Mouse (Mus musculus): ENCODE measurements around the gene Mybl2. TPM values are rescaled to one million over a fixed set of nuclear protein-coding genes. Genes with fewer than 3 reads are reported as not detected.

Gene Mybl2
- polyA plus RNA-seq, 1 experiment: 10.5 TPM

DNA sequence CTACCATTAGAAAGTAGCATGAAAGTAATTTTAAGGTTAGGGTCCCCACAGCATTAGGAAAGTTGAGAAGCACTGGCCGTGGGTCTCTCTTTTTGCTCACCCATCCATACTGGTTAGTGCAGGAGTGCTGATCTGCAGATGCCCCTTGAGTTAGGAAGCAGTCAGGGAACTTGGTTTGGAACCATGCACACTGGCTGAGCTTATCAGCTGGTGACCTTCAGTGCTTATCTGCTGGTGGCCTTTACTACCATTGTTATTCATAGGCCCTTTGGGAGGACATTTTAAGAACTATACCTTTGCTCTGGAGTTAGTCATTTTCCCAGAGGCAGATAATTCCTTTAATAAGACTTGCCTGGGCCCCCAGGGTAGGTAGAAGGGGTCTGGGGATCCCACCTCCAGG is 12.7 kb downstream of the Mybl2 start:
- DNase-seq (ENCODE audit: low read depth, low spot score): no peak
- WGBS: 92% methylated on average over 1 of the region's 1 CpGs

GRCm38 (mm10) chr2:163070213-163070612 is 15.7 kb downstream of the Mybl2 start:
- no peak for DNase-seq (ENCODE audit: low read depth, low spot score)
- WGBS: 54% methylated on average over 3 of the region's 3 CpGs

GRCm38 (mm10) chr2:163071590-163071989 is 17.1 kb downstream of the Mybl2 start:
- DNase-seq (ENCODE audit: low read depth, low spot score): no peak
- 71% methylated on average over 3 of the region's 3 CpGs for WGBS

DNA sequence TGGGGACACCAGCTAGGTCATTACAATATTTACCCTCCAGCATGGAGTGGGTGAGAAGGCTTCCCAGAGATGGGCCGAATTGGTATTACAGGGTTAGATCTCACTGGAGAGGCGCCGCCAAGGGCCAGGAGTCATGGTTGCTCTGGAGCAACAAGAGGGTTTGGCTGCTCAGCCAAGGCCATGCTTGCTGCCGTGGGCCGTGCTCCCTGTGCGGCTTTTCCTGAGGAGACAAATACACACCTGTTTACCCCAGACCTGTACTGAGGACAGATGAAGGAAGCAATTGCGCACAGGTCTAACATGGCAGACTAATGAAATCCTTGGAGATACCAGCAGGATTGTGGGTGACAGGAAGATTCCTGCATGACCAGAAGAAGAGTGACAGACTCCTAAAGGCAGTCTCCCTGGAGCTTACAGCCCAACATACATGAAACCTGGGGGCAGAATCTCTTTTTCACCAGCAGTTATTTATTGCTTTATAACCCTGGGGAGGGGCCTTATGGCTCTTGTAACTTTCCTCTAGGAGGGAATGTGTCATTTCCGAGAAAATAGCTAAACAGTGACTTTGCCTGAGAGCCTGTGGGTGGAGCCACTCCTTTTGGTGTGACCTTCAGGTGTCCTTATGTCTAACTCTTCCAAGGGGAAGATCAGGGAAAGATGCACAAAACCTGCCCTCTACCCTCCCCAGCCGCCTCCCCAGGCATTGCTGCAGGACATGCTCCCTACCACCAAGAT is 18.7 kb downstream of the Mybl2 start:
- WGBS: 44% methylated on average over 9 of the region's 9 CpGs
- no peak for DNase-seq (ENCODE audit: low read depth, low spot score)

- WGBS: 56% methylated on average over 7 of the region's 7 CpGs
- DNase-seq (ENCODE audit: low read depth, low spot score): no peak
Observed at GRCm38 (mm10) chr2:163074006-163074405, 19.5 kb downstream of the Mybl2 start.

GRCm38 (mm10) chr2:163074808-163075207 is 20.3 kb downstream of the Mybl2 start:
- DNase-seq (ENCODE audit: low read depth, low spot score): no peak
- WGBS: 82% methylated on average over 12 of the region's 12 CpGs

- no peak for DNase-seq (ENCODE audit: low read depth, low spot score)
- 52% methylated on average over 3 of the region's 3 CpGs for WGBS
Observed at GRCm38 (mm10) chr2:163075234-163075633, 20.7 kb downstream of the Mybl2 start.

DNA sequence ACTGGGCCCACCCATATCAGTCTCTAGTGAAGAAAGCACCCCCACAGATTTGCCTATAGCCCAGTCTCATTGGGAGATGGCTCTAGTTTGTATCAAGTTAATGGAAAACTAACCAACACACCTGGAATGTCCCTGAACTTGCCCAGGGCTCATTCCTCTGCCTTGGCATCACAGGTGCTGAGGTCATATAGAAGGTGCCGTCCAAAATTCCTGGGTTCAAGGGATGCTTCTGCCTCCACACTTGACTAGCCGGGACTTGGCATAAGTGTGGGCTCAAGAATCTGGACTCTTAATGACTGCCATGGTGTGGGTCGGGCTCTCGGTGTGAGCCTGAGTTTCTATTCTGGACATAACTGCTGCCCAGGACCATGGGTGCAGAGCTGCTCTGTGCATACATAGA is 24.6 kb downstream of the Mybl2 start:
- 96% methylated on average over 4 of the region's 4 CpGs for WGBS
- DNase-seq (ENCODE audit: low read depth, low spot score): no peak

- no peak for DNase-seq (ENCODE audit: low read depth, low spot score)
- WGBS: 77% methylated on average over 5 of the region's 5 CpGs
Observed at GRCm38 (mm10) chr2:163082591-163082990, 28.1 kb downstream of the Mybl2 start.

DNA sequence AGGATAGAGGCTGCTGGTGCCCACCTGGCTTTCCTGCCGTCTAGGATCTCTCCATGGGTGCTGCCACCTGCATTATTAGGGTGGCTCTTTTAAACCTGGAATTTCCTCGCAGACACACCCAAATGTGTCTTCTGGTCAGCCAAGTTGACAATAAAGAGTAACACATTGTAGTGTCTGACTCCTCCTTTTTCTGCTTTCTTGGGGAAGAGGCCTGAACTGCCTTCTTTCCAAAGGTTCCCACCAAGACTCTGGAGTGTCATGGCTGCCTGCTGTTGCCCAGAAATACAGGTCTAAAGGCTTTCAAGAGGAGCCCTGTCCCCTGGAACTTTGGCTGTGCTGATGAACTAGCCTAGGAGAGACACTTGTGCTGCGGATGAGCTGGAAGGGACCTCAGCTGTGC is 30.0 kb downstream of the Mybl2 start:
- 71% methylated on average over 3 of the region's 3 CpGs for WGBS

GRCm38 (mm10) chr2:163085047-163085446 is 30.6 kb downstream of the Mybl2 start:
- WGBS: 90% methylated on average over 6 of the region's 6 CpGs
- DNase-seq (ENCODE audit: low read depth, low spot score): no peak

More for the DNA sequence above, 30.0 kb downstream of the Mybl2 start:
- no peak for DNase-seq (ENCODE audit: low read depth, low spot score)

- no peak for DNase-seq (ENCODE audit: low read depth, low spot score)
- WGBS: 77% methylated on average over 8 of the region's 8 CpGs
Observed at GRCm38 (mm10) chr2:163086561-163086960, 32.1 kb downstream of the Mybl2 start.

DNA sequence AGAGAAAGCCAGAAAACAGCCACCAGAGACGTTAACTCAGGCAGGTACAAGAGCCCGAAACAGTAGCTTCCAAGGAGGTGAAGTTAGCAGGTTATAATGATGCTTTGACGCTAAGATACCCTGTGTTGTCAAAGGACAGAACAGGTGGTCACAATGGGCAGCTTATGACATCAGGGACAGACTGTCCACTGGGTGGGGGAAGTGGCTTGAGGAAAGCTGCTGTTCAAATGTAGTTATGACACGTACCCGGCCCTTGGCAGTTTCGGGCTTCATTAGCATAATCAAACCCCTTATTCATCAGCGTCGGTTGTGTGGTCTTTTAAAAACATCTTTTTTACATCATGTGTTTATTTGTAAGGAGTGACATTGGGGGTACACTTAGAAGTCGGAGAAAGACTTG is 33.2 kb downstream of the Mybl2 start, which contains the start of gene Gtsf1l:
TSS of gene Gtsf1l (minus strand) at position 128 of the 400 bp plus-strand sequence.
- 78% methylated on average over 9 of the region's 9 CpGs for WGBS
- no peak for DNase-seq (ENCODE audit: low read depth, low spot score)

DNA sequence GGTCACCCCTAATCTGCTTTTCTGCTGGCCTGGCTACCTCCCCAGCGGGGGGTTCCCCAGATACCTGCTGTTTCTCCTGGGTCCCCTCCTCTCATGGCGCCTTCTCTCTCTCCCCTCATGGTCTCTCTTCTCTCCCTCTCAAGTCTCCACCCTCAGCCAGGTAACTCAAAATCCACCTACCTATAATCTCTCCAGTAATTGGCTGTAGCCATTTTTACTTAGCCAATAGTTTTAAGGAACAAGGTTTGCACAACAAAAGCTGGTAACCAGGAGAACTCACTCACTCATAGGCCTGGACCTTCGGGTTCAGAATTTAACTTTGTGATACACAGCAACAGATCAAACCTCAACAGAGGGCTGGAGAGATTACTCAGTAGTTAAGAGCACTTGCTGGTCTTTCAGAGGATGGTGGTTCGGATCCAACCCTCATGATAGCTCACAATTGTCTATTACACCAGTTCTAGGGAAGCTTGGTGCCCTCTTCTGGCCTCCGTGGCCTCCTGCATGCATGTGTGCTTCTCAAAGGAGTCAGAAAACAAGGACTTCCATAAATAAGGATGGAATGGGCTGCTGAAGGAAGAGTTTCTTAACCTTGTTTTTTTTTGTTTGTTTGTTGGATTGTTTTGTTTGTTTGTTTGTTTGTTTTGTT is 35.1 kb downstream of the Mybl2 start:
- WGBS: 73% methylated on average over 5 of the region's 5 CpGs
- DNase-seq (ENCODE audit: low read depth, low spot score): no peak

- WGBS: 94% methylated on average over 10 of the region's 10 CpGs
- no peak for DNase-seq (ENCODE audit: low read depth, low spot score)
Observed at GRCm38 (mm10) chr2:163094909-163095308, 40.4 kb downstream of the Mybl2 start.

DNA sequence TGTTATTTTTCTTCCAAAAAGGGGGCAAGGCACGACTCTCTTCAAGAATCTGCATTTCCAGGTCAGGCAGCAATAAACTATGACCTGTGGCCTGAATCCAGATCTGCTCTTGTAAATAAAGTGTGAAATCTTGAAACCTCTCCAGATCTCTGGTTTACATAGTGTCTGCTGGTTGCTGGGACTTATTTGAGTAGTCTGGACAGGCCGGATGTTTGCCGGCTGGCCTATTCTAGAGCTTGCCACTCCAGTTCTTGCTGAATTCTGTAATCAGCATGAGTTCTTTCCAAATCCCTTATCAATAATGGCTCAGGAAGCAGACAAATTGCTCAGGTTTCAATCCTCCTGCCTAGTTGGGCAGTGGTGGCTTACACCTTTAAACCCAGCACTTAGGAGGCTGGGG is 41.3 kb downstream of the Mybl2 start:
- 16% methylated on average over 3 of the region's 3 CpGs for WGBS
- DNase-seq (ENCODE audit: low read depth, low spot score): no peak

- no peak for DNase-seq (ENCODE audit: low read depth, low spot score)
- 22% methylated on average over 8 of the region's 8 CpGs for WGBS
Observed at GRCm38 (mm10) chr2:163099919-163100318, 45.4 kb downstream of the Mybl2 start.

DNA sequence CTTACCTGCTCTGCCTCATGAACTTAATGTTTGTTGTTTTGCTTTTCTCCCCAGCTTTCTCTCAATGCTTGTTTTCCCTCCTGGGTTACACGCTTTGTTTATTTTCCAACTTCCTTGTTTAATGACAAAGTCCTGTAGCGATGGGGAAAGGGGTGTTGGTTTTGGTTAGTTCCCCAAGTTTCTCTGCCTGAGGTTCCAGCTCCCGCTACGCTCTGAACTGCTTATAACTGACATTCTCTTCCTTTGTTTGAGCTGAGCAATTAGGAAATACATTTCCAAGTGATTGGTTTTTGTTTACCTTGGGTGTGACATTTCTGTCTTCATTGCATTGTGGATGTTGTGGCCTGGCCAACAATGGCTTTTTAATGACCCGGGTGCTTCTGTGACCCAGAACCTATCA is 46.1 kb downstream of the Mybl2 start:
- WGBS: 13% methylated on average over 5 of the region's 5 CpGs
- no peak for DNase-seq (ENCODE audit: low read depth, low spot score)

DNA sequence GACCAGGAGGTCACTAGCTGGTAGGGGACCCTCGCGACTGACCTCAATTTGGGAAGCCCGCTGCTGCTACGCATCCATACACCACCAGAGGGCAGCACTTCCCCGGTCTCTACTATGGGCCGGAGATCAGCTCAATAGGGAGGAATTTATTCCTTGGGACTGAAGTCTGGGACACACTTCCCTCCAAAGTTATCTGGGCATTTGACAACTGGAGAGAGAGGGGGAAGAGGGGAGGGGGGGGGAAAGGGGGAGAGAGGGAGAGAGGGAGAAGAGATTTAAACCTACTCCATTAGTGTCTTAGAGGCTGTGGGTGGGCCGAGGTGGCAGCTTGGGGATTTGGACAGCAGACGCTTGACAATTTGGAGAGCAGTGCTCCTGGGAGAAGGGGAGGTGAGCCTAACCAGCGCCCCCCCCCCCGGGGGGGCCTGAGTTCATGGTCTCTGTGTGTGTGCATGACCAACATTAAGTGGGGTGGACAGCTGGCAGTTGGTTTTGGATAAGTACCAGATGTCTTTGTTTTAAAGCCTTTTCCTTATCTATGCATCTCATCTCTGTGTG is 47.2 kb downstream of the Mybl2 start:
- no peak for DNase-seq (ENCODE audit: low read depth, low spot score)
- 9% methylated on average over 10 of the region's 10 CpGs for WGBS

DNA sequence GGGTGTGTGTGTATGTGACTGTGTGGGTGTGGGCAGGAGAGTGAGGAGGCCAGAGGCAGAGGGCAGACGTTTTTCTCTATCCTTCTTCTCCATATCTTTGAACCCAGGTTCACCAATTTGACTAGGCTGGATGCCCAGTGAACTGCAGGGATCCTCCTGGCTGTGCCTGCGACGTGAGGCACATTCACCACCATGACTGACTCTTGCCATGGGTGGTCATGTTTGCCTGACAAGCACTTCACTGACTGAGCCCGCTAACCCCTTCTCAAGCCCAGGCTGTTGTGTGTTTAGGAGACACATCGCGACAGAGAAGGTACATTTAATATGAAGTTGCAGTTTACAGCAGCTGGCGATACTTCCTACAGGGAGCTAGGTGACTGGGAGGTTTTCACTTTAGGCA is 47.7 kb downstream of the Mybl2 start:
- 54% methylated on average over 7 of the region's 7 CpGs for WGBS
- DNase-seq (ENCODE audit: low read depth, low spot score): no peak

Data from large intestine, adult 2 months (tissue).